Mouse (Mus musculus) myocyte (in vitro differentiated cells): ENCODE data around the gene Hist2h2bb.

Experiments used
- E2F4 ChIP-seq: IDR thresholded peaks from one replicate; pipeline ENCODE4 v1.6.1; 2011; ENCODE audit warnings: mild to moderate bottlenecking, control low read depth, moderate library complexity; ENCODE audit not compliant: insufficient read depth
- MAX ChIP-seq: IDR thresholded peaks from one replicate; pipeline ENCODE4 v1.6.1; 2011; ENCODE audit warnings: low read depth, mild to moderate bottlenecking, control low read depth
- MYOD1 ChIP-seq, 3 experiments: IDR thresholded peaks; one replicate each; pipeline ENCODE4 v1.6.1; 2011; ENCODE audit warnings: control low read depth in 2 of 3, low read depth in 2 of 3, mild to moderate bottlenecking in 2 of 3, moderate library complexity in 1 of 3; ENCODE audit not compliant: insufficient read length in 2 of 3, control insufficient read depth in 1 of 3
- POLR2A ChIP-seq: IDR thresholded peaks from one replicate; pipeline ENCODE4 v1.6.1; 2011; ENCODE audit warnings: low read depth, mild to moderate bottlenecking, control low read depth, moderate library complexity; ENCODE audit not compliant: insufficient read length
- REST ChIP-seq: IDR thresholded peaks from one replicate; pipeline ENCODE4 v1.6.1; 2011; ENCODE audit warnings: mild to moderate bottlenecking, control low read depth, moderate library complexity; ENCODE audit not compliant: insufficient read depth, insufficient read length
- TCF12 ChIP-seq: IDR thresholded peaks from one replicate; pipeline ENCODE4 v1.6.1; 2011; ENCODE audit warnings: mild to moderate bottlenecking, control low read depth; ENCODE audit not compliant: poor library complexity, insufficient read depth, severe bottlenecking

DNA sequence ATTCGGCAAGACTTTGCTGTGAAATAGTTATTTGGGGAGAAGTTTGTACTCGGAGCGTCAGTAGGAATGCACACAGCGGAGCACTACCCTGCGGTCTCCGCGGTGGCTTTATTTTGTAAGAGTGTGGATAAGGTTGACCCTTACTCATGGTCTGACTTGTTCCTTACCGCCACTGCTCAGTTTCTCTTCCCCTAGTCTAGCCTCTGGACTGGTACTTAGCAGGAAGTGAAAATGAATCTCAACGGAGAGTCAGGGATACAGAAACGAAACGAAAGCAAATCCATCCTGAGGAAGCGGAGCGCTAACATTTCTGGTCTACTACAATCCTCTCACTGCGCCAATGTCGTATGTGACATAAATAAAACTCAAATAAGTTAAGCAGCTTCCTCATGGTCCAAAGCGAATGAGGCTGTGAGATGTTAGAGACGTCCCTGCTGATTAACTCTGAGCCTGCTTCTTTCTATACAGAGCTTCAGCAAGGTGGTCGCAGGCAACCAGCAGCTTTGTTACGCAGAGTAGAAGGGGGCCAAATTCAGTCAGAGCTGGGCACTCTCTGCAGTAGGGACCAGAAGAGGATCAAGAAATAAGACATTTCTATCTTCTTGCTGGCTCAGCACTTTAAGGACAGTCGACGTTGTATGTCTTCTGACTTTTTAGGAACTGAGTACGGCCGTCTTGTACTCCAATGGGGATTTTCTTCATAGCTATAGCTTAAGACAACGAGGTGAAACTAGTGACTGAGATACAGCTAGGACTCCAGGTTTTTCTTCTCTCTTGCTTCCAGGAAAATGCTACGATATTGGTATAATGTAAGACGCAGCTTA lies 31.4 kb downstream of the Hist2h2bb start:
- TF ChIP-seq MAX (no peak), POLR2A (no peak), MYOD1 (IDR thresholded peaks at IDR 0.05; ENCODE audit: control insufficient read depth in 1 of 3, insufficient read length in 2 of 3, low read depth in 2 of 3) (no peak), REST (no peak), E2F4 (no peak), TCF12 (no peak)
